Mouse (Mus musculus) fat pad, adult 2 months (tissue): ENCODE results near the gene Kcnj9.

Source experiments
- DNase-seq: peaks from one replicate; pipeline ENCODE4 v3.0.0-alpha.2; 2011; ENCODE audit warnings: low read depth, low spot score; ENCODE audit errors: extremely low read depth

Kcnj9 gene

GRCm38 (mm10) chr1:172313613-172314411, 15.3 kb downstream of the Kcnj9 start:
- no peak for DNase-seq

GRCm38 (mm10) chr1:172312768-172313561, 16.2 kb downstream of the Kcnj9 start:
- DNase-seq: no peak

- DNase-seq: no peak
These were observed 17.0 kb downstream of the Kcnj9 start for GRCm38 (mm10) chr1:172311921-172312767.

- peak; percentile 86 for DNase-seq
These were observed 17.7 kb downstream of the Kcnj9 start for GRCm38 (mm10) chr1:172311248-172311906.

- DNase-seq: no peak
These were observed 19.3 kb downstream of the Kcnj9 start for GRCm38 (mm10) chr1:172309699-172310398.

- DNase-seq: no peak
These were observed 20.7 kb downstream of the Kcnj9 start for GRCm38 (mm10) chr1:172308409-172308808.

- peak; percentile 98 for DNase-seq
These were observed 21.2 kb downstream of the Kcnj9 start for GRCm38 (mm10) chr1:172307936-172308335.

- DNase-seq: no peak
These were observed 22.2 kb downstream of the Kcnj9 start for GRCm38 (mm10) chr1:172306885-172307284.

GRCm38 (mm10) chr1:172306196-172306595, 22.9 kb downstream of the Kcnj9 start:
- DNase-seq: no peak

GRCm38 (mm10) chr1:172305635-172306034, 23.5 kb downstream of the Kcnj9 start:
- DNase-seq: no peak

GRCm38 (mm10) chr1:172305153-172305552, 24.0 kb downstream of the Kcnj9 start:
- no peak for DNase-seq

- no peak for DNase-seq
These were observed 24.7 kb downstream of the Kcnj9 start for GRCm38 (mm10) chr1:172304443-172304842.

GRCm38 (mm10) chr1:172302851-172303250, 26.3 kb downstream of the Kcnj9 start:
- DNase-seq: no peak

GRCm38 (mm10) chr1:172302311-172302710, 26.8 kb downstream of the Kcnj9 start:
- no peak for DNase-seq

GRCm38 (mm10) chr1:172301180-172301579, 27.9 kb downstream of the Kcnj9 start:
- no peak for DNase-seq

GRCm38 (mm10) chr1:172300247-172300646, 28.9 kb downstream of the Kcnj9 start:
- DNase-seq: no peak

GRCm38 (mm10) chr1:172299528-172299927, 29.6 kb downstream of the Kcnj9 start:
- DNase-seq: no peak

GRCm38 (mm10) chr1:172297611-172298537, 31.2 kb downstream of the Kcnj9 start, which contains the start of gene Atp1a2:
Gene Atp1a2 (minus strand): TSS chr1:172298064.
- no peak for DNase-seq
